17 mouse cellular contexts compared by ENCODE assay signal in genomic region chr4:119076336-119076735, GRCm38 (mm10). TPM values are rescaled to one million over a fixed set of nuclear protein-coding genes. Genes with fewer than 3 reads are reported as not detected.
DNase-seq lines count a peak whose midpoint lies in the region; ATAC-seq lines count a peak whose summit lies in the region.
"Had no signal": no experiment of that assay in that cellular context is flagged by ENCODE, and none has a peak within 500 bp of the region (broad histone marks: within the 10 kb centered on the region; RNA-seq: fewer than 3 reads in every experiment).

No protein-coding gene starts in this region.

- WGBS in heart, embryonic 11.5 days (ENCODE audit: insufficient replicate concordance): 51% methylated on average over 11 of the region's 11 CpGs
- WGBS in lung, embryonic 16.5 days: 72% methylated on average over 11 of the region's 11 CpGs
- WGBS in liver, embryonic 16.5 days (ENCODE audit: insufficient replicate concordance): 49% methylated on average over 11 of the region's 11 CpGs

- intact Hi-C loops in heart, postnatal 36 days (cut with DNase I): no loop called here

- H3K9me3 ChIP-seq in heart, embryonic 11.5 days (replicated peaks; ENCODE audit: control insufficient read depth, low read length): no peaks in the 10 kb centered on the region
- H3K9me3 ChIP-seq in lung, embryonic 16.5 days (ENCODE audit: control insufficient read depth, low read length): no peaks in the 10 kb centered on the region
- no peaks in the 10 kb centered on the region for H3K9me3 ChIP-seq in liver, embryonic 16.5 days (replicated peaks; ENCODE audit: control insufficient read depth, low read length)
- H3K9me3 ChIP-seq: hindbrain, embryonic 13.5 days had no signal

- H3K27ac ChIP-seq in heart, embryonic 11.5 days (ENCODE audit: low read depth, low read length): no peak overlapping the region
- H3K27ac ChIP-seq in lung, embryonic 16.5 days (ENCODE audit: low read length): peak overlapping the region; percentile 50; the same call in 1 of the 2 replicates
- peak overlapping the region; percentile 83 for H3K27ac ChIP-seq in liver, embryonic 16.5 days (ENCODE audit: low read length)
- H3K27ac ChIP-seq: kidney, postnatal 0 days had no signal

- H3K4me2 ChIP-seq in heart, embryonic 11.5 days: peak overlapping the region; percentile 20
- no peak overlapping the region for H3K4me2 ChIP-seq in lung, embryonic 16.5 days (ENCODE audit: low read depth, low read length)
- peak overlapping the region; percentile 57 for H3K4me2 ChIP-seq in liver, embryonic 16.5 days (ENCODE audit: low read depth, low read length)
- H3K4me2 ChIP-seq: hindbrain, embryonic 13.5 days; midbrain, embryonic 11.5 days had no signal

- no peak for DNase-seq in heart, postnatal 36 days
- DNase-seq in lung, postnatal 36 days: no peak
- DNase-seq in cerebellum, adult 8-10 months: no peak
- DNase-seq: adrenal gland, postnatal 25 days; B cell, adult 2 months; embryo, embryonic 11 days; gastrocnemius, postnatal 25 days; lung, adult 18-20 months; thymus, postnatal 14 days had no signal

- H3K4me1 ChIP-seq in heart, embryonic 11.5 days (ENCODE audit: control insufficient read depth, insufficient read depth, low read length): peaks cover 42% of the 10 kb centered on the region
- H3K4me1 ChIP-seq in lung, embryonic 16.5 days (replicated peaks; ENCODE audit: control insufficient read depth, insufficient read depth, low read length): peaks cover 19% of the 10 kb centered on the region
- peaks cover 27% of the 10 kb centered on the region for H3K4me1 ChIP-seq in liver, embryonic 16.5 days (ENCODE audit: control insufficient read depth, low read depth, low read length)

- ATAC-seq in heart, embryonic 11.5 days (replicated peaks; ENCODE audit: insufficient number of reproducible peaks, low FRiP score, low TSS enrichment): no peak
- ATAC-seq in lung, embryonic 16.5 days (ENCODE audit: low read depth): no peak
- ATAC-seq in common myeloid progenitor, adult 5-6 weeks (replicated peaks; ENCODE audit: low read depth, poor library complexity, severe bottlenecking): peak; percentile 14
- ATAC-seq in liver, embryonic 16.5 days (ENCODE audit: low read depth): no peak
- no peak for ATAC-seq in megakaryocyte-erythroid progenitor cell, adult 5-6 weeks (replicated peaks; ENCODE audit: low FRiP score, low TSS enrichment, poor library complexity, severe bottlenecking)

- peak overlapping the region; percentile 24; the same call in 1 of the 2 replicates for H3K9ac ChIP-seq in heart, embryonic 11.5 days (ENCODE audit: low read depth, low read length)
- H3K9ac ChIP-seq in lung, embryonic 16.5 days (ENCODE audit: low read length): no peak overlapping the region
- peak overlapping the region; percentile 63 for H3K9ac ChIP-seq in liver, embryonic 16.5 days (ENCODE audit: low read depth, low read length)
- H3K9ac ChIP-seq: hindbrain, embryonic 13.5 days had no signal

- no peaks in the 10 kb centered on the region for H3K36me3 ChIP-seq in heart, embryonic 11.5 days (ENCODE audit: control insufficient read depth, insufficient read depth, low read length)
- H3K36me3 ChIP-seq in lung, embryonic 16.5 days (ENCODE audit: control insufficient read depth, insufficient read depth, low read length): no peaks in the 10 kb centered on the region
- H3K36me3 ChIP-seq in liver, embryonic 16.5 days (ENCODE audit: control insufficient read depth, insufficient read depth): no peaks in the 10 kb centered on the region
- H3K36me3 ChIP-seq: hindbrain, embryonic 13.5 days had no signal

- H3K4me3 ChIP-seq in heart, embryonic 11.5 days (ENCODE audit: low read depth, low read length): no peak overlapping the region
- no peak overlapping the region for H3K4me3 ChIP-seq in lung, embryonic 16.5 days (ENCODE audit: low read length)
- H3K4me3 ChIP-seq in liver, embryonic 16.5 days (ENCODE audit: low read depth, low read length): peak overlapping the region; percentile 3
- H3K4me3 ChIP-seq: hindbrain, embryonic 13.5 days had no signal

- no peaks in the 10 kb centered on the region for H3K27me3 ChIP-seq in heart, embryonic 11.5 days (ENCODE audit: control insufficient read depth, insufficient read depth, low read length)
- H3K27me3 ChIP-seq in lung, embryonic 16.5 days (ENCODE audit: control insufficient read depth, insufficient read depth, low read depth, low read length): no peaks in the 10 kb centered on the region; the same call in 1 of the 2 replicates
- peaks cover 34% of the 10 kb centered on the region for H3K27me3 ChIP-seq in liver, embryonic 16.5 days (ENCODE audit: control insufficient read depth, insufficient read depth, low read depth, low read length)

RNA-seq across cellular contexts. Expression of gene Slc2a1, which starts 32.2 kb away (rescaled TPM):
- 426 and 446 TPM in 2 replicates for polyA plus RNA-seq in heart, embryonic 11.5 days (2014; fragmentation: Nextera tagmentation; extraction: Ambion mirVana)
- total RNA-seq in heart, postnatal 36 days (2021): 10 to 100 TPM in 1 of 2 experiments, 1 to 10 TPM in 1; 9.5 to 12.7 TPM
- 89.7 and 95.7 TPM in 2 replicates for polyA plus RNA-seq in lung, embryonic 16.5 days (2015; fragmentation: Nextera tagmentation; extraction: Ambion mirVana)
- total RNA-seq in common myeloid progenitor, adult 5-6 weeks (2017): 6.1 and 7.9 TPM in 2 replicates
- 288 and 291 TPM in 2 replicates for polyA plus RNA-seq in liver, embryonic 16.5 days (2015; fragmentation: Nextera tagmentation; extraction: Ambion mirVana)
- 0.98 and 2.6 TPM in 2 replicates for total RNA-seq in megakaryocyte-erythroid progenitor cell, adult 5-6 weeks (2014; fragmentation: Nextera tagmentation)
- total RNA-seq in megakaryocyte-erythroid progenitor cell, adult 5-6 weeks (2017): 2.1 and 5.0 TPM in 2 replicates
